Mouse (Mus musculus) heart, postnatal 0 days (tissue): ENCODE results near the gene Tnrc6c.

ENCODE experiments used
- CTCF ChIP-seq: IDR thresholded peaks from 2 replicates; pipeline ENCODE4 v1.5.1; 2016; ENCODE audit warnings: antibody characterized with exemption, control low read depth, low read depth
- EP300 ChIP-seq: IDR thresholded peaks from 2 replicates; pipeline ENCODE4 v1.6.1; 2016; ENCODE audit warnings: antibody characterized with exemption, low read depth

GRCm38 (mm10) chr11:117688603-117689002 is 34.5 kb downstream of the Tnrc6c start:
- TF ChIP-seq CTCF, result no peak
- no peak for TF ChIP-seq EP300
